In the genomic region with DNA sequence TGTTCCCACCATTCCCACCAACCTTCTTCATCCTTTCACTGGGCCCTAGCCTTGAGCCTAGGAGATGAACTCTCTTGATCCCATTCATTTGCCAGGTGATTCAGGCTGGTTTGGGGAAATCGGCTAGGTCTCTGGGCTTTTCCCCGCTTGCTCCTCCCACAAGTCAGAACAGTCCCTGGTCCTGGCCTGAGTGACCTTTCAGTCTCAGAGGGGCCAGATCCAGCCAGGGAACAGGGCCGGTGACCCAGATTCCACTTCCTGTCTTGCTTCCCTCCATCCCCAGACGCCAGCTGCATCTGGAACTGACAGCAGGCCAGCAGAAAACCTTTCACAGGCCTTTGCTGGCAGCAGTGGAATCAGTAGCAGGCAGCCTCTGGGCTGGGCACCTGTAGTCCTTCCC, we compare ENCODE assay signal across 10 mouse cellular contexts. TPM values are rescaled to one million over a fixed set of nuclear protein-coding genes. Genes with fewer than 3 reads are reported as not detected.
DNase-seq lines count a peak whose midpoint lies in the region; TF ChIP-seq lines count a peak whose summit lies in the region.
"Had no signal": no experiment of that assay in that cellular context is flagged by ENCODE, and none has a peak within 500 bp of the region (broad histone marks: within the 10 kb centered on the region; RNA-seq: fewer than 3 reads in every experiment).

No protein-coding gene starts in this region.

- H3K27ac ChIP-seq in layer of hippocampus, adult 2 months: peak overlapping the region; percentile 9
- H3K27ac ChIP-seq: liver, embryonic 14.5 days had no signal

- no peak for TF ChIP-seq CTCF in layer of hippocampus, adult 2 months (conservative IDR thresholded peaks at IDR 0.05)

- DNase-seq in adrenal gland, adult 2 months: peak; percentile 58
- DNase-seq in adrenal gland, adult 8-10 months: no peak
- no peak for DNase-seq in layer of hippocampus, adult 2 months (ENCODE audit: low spot score in 2 of 2)
- no peak for DNase-seq in layer of hippocampus, adult 9-11 months
- peak; percentile 46 to 67 for DNase-seq in gastrocnemius, adult 8-10 months (ENCODE audit: low spot score in 2 of 2)
- DNase-seq in kidney, postnatal 36 days: peak; percentile 49 to 51
- DNase-seq in frontal cortex, postnatal 36 days (ENCODE audit: low spot score in 2 of 2): no peak
- no peak for DNase-seq in thymus, postnatal 14 days

- H3K4me3 ChIP-seq in layer of hippocampus, adult 2 months: no peak overlapping the region

RNA-seq across cellular contexts. Expression of gene Accsl, which starts 37.4 kb away (rescaled TPM):
- 1 to 10 TPM in 1 of 2 experiments, under 1 TPM in 1; 0.43 to 1.6 TPM for total RNA-seq in adrenal gland, adult 2 months (2021)
- polyA plus RNA-seq in adrenal gland, adult 2 months (2012; rRNA removed): not detected in 2 replicates
- under 1 TPM in 3 of 4 experiments, not detected in 1; 0.25 to 0.49 (median 0.38) TPM for total RNA-seq in adrenal gland, adult 8-10 months (2022)
- total RNA-seq in layer of hippocampus, adult 2 months (2021): under 1 TPM in 1 of 2 experiments, not detected in 1; 0.54 TPM
- total RNA-seq in gastrocnemius, adult 8-10 months (2022): not detected
- polyA plus RNA-seq: intestine, embryonic 14.5 days had no signal

RNA-seq across cellular contexts. Expression of gene Gm13889, which starts 50.7 kb away (rescaled TPM):
- total RNA-seq in adrenal gland, adult 2 months (2021): 10 to 100 TPM; 38.1 to 50.3 TPM
- 62.0 and 80.6 TPM in 2 replicates for polyA plus RNA-seq in adrenal gland, adult 2 months (2012; rRNA removed)
- 10 to 100 TPM; 22.6 to 32.3 (median 30.3) TPM for total RNA-seq in adrenal gland, adult 8-10 months (2022)
- 10 to 100 TPM; 50.5 to 51.2 TPM for total RNA-seq in layer of hippocampus, adult 2 months (2021)
- total RNA-seq in gastrocnemius, adult 8-10 months (2022): 1 to 10 TPM; 3.3 to 5.6 (median 4.9) TPM

RNA-seq across cellular contexts. Expression of gene Accs, which starts 56.6 kb away (rescaled TPM):
- total RNA-seq in adrenal gland, adult 2 months (2021): 1 to 10 TPM; 8.9 to 9.6 TPM
- polyA plus RNA-seq in adrenal gland, adult 2 months (2012; rRNA removed): 15.2 and 16.7 TPM in 2 replicates
- total RNA-seq in adrenal gland, adult 8-10 months (2022): 10 to 100 TPM; 11.8 to 20.3 (median 15.2) TPM
- 1 to 10 TPM; 3.0 to 3.5 TPM for total RNA-seq in layer of hippocampus, adult 2 months (2021)
- total RNA-seq in gastrocnemius, adult 8-10 months (2022): 1 to 10 TPM; 2.5 to 3.3 (median 2.9) TPM

Comparison
In these comparisons a context has a peak if more than half of its experiments do, and no peak if none do; other contexts are left out.
1. DNase-seq: peak in adrenal gland, adult 2 months (single experiment), gastrocnemius, adult 8-10 months (2 of 2) and kidney, postnatal 36 days (2 of 2); none in adrenal gland, adult 8-10 months (single experiment), layer of hippocampus, adult 2 months (0 of 2), layer of hippocampus, adult 9-11 months (single experiment), frontal cortex, postnatal 36 days (0 of 2) and thymus, postnatal 14 days (single experiment).